Mouse (Mus musculus) kidney, postnatal 25 days (tissue): Measurements from ENCODE around the gene Grrp1.
A peak's percentile ranks its signal among the peaks of the same experiment; 100 is the strongest.

Experiments used
- DNase-seq, 2 experiments: peaks; one replicate each; pipeline ENCODE4 v3.0.0; 2021; ENCODE audit warnings: mixed read lengths in 2 of 2

The Grrp1 gene

DNA sequence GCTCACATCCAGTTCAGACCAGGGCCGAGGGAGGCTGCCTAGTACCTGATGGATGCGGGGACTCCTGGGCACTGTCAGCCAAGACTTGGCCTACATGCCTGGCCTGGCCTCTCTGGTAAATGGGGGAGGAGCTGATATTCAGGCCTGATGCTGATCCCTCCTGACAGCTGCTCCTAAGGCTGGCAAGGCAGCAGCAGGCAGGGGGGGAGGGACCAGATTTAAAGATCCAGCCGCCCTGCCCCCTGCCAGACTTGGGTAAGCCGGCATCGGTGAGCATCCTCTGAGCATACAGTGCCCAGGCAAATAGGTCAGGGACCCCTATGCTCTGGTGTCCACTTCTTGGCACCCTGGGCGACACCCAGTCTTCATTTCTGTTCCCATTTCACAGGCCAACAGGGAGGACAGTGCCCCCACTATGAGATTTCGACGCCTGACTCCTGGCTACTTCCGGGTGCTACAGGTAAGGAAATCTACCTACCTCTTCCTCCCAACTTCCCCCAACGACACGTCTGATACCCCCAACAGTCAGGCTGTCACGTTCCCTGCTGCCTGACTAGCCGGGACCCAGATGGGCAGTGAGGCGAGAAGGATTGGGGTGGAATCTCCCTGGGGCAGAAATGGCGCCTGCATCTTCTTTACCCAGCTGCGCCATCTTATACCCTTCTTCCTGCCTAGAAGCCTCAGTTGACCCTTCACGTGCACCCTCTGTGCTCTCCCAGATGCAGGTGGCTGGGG lies 10.2 kb downstream of the Grrp1 start, which contains the start of gene E130218I03Rik:
TSS of gene E130218I03Rik (plus strand) at position 147 of the 735 bp plus-strand sequence.
- no peak for DNase-seq

DNA sequence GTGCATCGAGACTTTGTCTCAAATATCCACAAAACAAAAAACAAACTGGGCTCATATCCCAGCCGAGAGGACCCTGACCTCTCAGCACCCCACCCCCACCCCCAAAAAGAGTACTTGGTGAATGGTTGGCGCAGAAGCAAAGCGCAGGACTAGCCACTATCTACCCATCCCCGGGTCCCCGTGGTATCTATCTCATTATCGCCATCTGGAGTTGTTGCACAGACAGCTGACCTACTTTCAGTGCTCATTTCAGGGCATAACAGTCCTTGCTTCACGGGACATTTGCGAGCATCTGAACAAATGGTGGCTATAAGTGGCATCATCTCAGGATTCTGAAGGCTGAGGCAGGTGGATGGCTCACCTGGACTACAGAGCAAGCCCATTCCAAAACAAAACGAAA lies 15.2 kb downstream of the Grrp1 start:
- no peak for DNase-seq

DNA sequence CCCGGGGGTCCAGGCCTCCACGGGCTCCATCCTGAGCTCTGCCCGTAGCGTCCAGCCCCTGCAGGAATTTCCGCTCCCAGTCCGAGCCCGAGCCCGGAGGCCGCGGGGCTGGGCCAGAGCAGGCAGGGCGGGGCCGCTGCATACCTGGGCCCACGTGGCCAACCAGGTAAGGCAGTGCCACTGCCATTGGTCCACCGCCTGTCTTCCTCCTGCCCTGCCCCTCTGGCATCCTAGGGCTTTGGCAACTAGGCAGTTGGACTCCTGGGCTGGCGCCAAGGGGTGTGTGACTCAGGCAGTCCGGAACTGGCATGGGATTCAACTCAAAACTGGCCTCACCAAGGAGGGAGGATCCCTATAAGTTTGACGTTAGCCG lies 15.6 kb downstream of the Grrp1 start, which contains the start of gene Cnksr1:
TSS of gene Cnksr1 (minus strand) at position 121 of the 373 bp plus-strand sequence.
- DNase-seq = peak; percentile 96 to 97

DNA sequence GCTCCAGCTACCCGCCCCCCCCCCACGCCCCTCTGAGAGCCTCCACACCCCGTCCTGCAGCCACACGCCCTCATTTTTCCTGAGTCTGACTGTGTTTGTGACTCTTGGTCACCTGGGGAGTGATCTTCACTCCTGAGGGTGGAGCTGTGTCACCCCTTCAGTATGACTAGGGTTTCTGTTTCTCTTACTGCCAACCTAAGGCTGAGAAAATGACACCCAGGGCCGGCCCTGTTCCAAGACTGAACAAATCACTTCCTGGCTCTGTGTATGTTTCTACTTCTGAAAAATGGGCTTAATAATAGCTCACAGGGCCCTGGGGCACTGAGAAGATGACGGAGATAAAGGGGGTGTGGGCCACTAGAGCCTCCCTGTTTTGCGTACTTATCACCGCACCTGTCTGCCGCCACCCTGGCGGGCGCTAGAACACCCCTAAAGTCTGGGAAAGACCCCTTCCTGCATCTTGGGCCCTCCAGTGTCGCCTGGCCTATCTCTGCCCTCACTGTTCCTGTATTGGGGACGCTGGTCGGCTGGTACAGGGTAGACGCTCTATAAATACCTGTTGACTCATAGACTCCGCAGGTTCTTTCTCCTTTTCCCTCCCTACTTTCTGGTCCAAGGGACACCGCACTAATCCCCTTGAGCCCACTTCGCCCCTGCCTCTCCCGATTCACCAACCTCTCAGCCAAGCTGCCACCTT lies 16.2 kb downstream of the Grrp1 start:
- no peak for DNase-seq

DNA sequence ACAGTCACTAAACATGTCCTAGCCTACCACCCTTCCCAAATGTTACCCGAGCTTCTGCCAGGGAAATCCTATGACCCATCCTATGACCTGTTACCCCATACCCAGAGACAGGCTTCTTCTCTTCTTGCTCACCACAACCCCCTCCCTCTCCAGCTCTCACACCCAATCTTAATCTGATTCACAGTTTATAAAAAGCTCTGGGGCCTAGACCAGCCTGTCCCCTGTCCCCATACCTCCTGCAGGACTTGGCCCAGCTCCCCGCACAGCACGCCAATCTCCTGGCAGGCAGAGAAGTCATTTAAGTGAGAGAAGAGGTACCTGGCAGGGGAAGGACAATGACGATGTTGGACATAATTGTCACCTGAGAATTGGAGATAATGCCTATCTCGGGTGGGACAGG lies 19.0 kb downstream of the Grrp1 start:
- no peak for DNase-seq

DNA sequence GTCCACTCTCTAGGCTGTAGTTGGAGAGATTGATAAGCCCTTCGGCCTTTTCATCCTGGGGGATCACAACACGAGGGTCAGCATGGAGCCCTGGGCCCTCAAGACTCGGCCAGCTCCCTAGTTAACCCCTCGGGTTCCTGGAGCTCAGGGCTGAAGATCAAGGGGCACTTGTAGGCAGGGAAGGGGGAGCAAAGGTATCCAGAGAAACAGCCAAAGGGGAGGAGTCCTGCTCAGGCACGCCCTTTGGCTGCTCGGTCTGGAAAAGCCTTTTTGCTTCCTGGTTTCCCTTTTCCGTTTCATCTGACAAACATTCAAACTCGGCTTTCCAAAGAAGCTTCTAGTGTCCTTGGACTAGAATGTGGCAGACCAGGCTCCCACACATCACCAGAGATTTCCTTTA lies 23.5 kb downstream of the Grrp1 start:
- peak; percentile 38 to 70 for DNase-seq

DNA sequence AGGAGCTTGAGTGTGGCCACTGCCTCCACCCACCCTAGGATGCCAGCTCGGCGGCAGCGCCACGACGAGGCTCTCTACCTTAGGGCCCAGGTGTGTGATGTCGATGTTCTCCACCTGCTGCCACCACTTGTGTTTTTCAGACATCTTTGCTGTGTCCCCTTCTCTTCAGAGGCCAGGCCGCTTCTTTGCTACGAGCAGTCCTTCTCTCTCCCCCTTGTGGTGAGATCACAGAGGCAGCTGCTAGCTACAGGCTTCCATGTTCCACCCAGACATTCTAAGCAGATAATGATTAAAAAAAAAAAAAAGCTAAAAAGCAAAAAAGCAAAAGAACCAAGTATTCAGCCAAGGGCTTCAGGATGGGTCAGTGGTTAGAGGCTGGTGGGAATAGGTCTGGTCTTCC lies 26.7 kb downstream of the Grrp1 start, which contains the start of gene Catsper4:
TSS of gene Catsper4 (minus strand) at position 190 of the 400 bp plus-strand sequence.
- no peak for DNase-seq

DNA sequence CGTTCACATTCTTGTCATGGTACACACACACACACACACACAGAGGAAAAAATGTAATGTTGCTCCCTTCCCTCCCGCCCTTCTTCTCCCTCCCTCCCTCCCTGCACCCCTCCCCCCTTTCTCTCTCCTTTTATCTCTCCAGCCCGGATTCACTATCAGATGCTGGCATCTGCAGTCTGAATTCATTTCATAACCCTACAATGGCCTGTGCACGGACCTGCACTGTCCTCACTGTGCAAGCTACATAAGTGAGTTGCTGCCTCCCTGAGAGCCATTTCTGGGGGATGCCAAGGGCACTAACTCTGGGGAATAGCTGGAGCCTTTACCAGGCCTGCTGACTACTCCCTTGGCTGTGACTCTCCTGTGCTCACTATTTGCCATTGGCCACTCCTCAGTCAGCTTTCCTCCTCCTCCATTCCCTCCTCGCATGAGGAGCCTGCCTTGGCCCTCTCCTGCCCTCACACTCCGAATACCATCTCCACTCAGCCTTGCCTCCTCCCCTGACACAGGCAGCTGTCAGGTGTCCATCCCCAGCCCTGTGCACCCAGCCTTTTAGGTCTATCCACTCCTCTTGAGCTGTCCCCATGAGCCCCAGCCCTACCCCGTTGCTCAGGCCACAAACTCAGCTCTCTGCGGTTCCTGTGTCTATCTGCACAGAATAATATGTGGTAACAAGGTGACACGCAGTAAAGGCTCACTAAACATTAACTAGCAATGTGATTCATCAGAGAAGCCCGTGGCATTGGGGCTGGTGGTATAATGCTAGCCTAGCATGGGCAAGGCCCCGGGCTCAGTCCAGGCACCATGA lies 30.9 kb downstream of the Grrp1 start:
- DNase-seq = peak; percentile 32 to 66

DNA sequence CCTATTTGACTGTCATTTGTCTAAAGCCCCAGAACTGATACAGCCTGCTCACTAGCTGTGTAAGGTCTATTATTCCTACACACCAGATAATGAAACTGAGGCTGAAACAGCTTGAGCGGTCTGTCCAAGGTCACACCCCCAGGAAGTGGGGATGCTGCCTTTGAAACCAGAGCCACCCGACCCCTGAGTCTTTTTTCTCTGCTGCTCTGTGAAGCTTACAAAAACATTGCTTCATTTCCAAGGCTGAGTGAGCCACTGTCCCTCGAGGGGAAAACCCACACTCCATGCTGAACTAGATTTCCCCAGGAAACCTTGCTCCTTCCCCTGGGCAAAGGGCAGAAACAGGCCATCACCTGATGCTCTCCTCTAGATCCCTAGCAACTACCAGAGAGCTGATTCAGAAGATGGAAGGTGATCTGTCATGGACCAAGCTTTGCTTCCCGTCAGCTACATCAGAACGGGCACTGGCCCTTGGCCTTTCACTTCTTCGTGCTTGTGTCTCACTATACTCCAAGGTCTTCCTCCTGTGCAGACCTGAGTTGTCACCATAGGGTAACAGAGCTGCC lies 47.3 kb downstream of the Grrp1 start:
- no peak for DNase-seq

DNA sequence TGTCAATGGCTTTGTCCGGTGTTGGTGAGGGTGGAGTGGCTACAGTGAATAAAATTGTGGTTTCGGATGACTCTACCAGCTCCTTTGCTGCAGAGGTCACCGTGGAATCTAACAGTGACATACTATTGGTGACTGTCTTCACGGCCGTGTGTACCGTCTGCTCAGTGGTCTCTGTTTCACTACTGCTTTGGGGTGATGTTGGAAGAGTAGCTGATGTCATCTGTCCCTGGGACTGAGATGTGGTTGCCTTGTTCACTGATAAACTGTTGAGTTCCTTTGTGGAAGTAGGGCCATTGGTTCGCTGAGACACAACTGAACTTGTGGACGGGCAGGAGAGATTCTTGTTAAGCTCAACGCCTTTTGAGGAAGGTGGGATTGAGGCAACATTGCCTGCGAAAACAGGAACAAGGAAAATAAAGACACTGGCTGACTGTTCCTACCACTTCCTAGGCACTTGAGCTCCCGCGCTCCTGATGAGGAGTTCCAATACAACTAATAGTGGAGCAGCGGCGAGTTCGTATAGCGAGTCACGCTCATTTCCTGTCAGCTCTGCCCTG lies 50.5 kb downstream of the Grrp1 start:
- no peak for DNase-seq

DNA sequence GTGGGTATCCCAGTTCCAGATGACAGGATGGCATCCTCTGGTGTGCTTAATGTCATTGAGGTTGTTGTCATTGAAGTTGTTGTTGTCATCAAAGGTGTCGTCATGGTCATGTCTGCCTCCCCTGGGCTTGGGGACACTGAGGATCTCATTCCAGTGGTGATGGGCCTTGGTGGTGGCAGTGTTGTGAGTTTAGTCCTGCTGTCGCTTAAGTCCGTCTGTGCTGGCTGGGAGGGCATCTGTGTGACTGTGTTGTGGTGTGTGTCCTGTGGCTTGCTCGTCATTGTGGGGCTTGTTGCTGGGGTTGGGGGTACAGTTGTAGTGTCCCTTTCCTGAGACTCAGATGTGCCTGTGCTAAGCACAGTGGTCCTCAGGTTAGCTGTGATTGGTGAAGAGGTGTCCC lies 51.0 kb downstream of the Grrp1 start, which contains the start of gene Gm7534:
TSS of gene Gm7534 (minus strand) at position 101 of the 400 bp plus-strand sequence.
- DNase-seq = no peak
